Mouse (Mus musculus): ENCODE results near the gene Dgkg. TPM values are rescaled to one million over a fixed set of nuclear protein-coding genes. Genes with fewer than 3 reads are reported as not detected.

Gene Dgkg
- polyA plus RNA-seq, 1 experiment from 2014 or later = 0.12 TPM

DNA sequence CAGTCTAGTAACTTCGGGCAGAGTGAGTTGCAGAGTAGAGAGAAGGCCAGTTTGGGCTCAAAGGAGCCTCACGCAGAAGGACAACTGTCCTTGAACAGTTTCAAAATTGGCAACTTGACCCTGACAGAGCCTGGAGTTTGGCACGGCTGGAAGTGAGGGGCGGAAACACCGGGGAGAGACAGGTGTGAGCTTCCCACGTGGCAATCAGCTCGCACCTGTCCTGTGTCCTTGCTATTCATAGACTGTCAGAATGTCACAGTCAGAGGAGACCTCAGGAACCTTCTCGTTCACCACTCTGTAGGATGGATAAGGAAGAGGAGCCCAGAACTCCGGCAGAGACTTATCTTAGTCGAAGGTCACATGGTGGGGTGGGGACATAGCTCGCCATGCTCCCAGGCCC is 187.6 kb downstream of the Dgkg start:
- H3K4me2 ChIP-seq (replicated peaks; ENCODE audit: low read depth, low read length) = no peak overlapping the region
- no peak overlapping the region for H3K27ac ChIP-seq (ENCODE audit: low read depth, low read length)
- H3K9ac ChIP-seq (ENCODE audit: low read depth, low read length) = no peak overlapping the region
- ATAC-seq (ENCODE audit: low FRiP score) = no peak
- no peaks in the 10 kb centered on the region for H3K27me3 ChIP-seq (ENCODE audit: control insufficient read depth, insufficient read depth, low read length)
- H3K4me3 ChIP-seq (ENCODE audit: low read depth, low read length) = no peak overlapping the region
- no peak for DNase-seq (ENCODE audit: low spot score)
- no peaks in the 10 kb centered on the region for H3K4me1 ChIP-seq (replicated peaks; ENCODE audit: control insufficient read depth, insufficient read depth, low read length)
- no peaks in the 10 kb centered on the region for H3K36me3 ChIP-seq (ENCODE audit: control insufficient read depth, insufficient read depth, low read length)
- H3K9me3 ChIP-seq (ENCODE audit: control insufficient read depth, low read length) = no peaks in the 10 kb centered on the region
- 86% methylated on average over 11 of the region's 11 CpGs for WGBS

- Histone ChIP-seq H3K27me3 (ENCODE audit: control insufficient read depth, insufficient read depth, low read length) (no peaks in the 10 kb centered on the region), H3K9ac (ENCODE audit: low read depth, low read length) (no peak overlapping the region), H3K9me3 (ENCODE audit: control insufficient read depth, low read length) (no peaks in the 10 kb centered on the region), H3K27ac (ENCODE audit: low read depth, low read length) (no peak overlapping the region), H3K4me2 (replicated peaks; ENCODE audit: low read depth, low read length) (no peak overlapping the region), H3K36me3 (ENCODE audit: control insufficient read depth, insufficient read depth, low read length) (no peaks in the 10 kb centered on the region), H3K4me3 (ENCODE audit: low read depth, low read length) (no peak overlapping the region), H3K4me1 (replicated peaks; ENCODE audit: control insufficient read depth, insufficient read depth, low read length) (no peaks in the 10 kb centered on the region)
- ATAC-seq (ENCODE audit: low FRiP score) = no peak
- DNase-seq (ENCODE audit: low spot score) = no peak
- 88% methylated on average over 2 of the region's 2 CpGs for WGBS
Observed at GRCm38 (mm10) chr16:22467111-22467510, 189.9 kb downstream of the Dgkg start.

GRCm38 (mm10) chr16:22466381-22466780 is 190.6 kb downstream of the Dgkg start:
- Histone ChIP-seq H3K9me3 (ENCODE audit: control insufficient read depth, low read length) (no peaks in the 10 kb centered on the region), H3K4me1 (replicated peaks; ENCODE audit: control insufficient read depth, insufficient read depth, low read length) (no peaks in the 10 kb centered on the region), H3K9ac (ENCODE audit: low read depth, low read length) (no peak overlapping the region), H3K36me3 (ENCODE audit: control insufficient read depth, insufficient read depth, low read length) (no peaks in the 10 kb centered on the region), H3K27ac (ENCODE audit: low read depth, low read length) (no peak overlapping the region), H3K4me3 (ENCODE audit: low read depth, low read length) (no peak overlapping the region), H3K4me2 (replicated peaks; ENCODE audit: low read depth, low read length) (no peak overlapping the region), H3K27me3 (ENCODE audit: control insufficient read depth, insufficient read depth, low read length) (no peaks in the 10 kb centered on the region)
- no peak for DNase-seq (ENCODE audit: low spot score)
- no peak for ATAC-seq (ENCODE audit: low FRiP score)
- 84% methylated on average over 11 of the region's 11 CpGs for WGBS

DNA sequence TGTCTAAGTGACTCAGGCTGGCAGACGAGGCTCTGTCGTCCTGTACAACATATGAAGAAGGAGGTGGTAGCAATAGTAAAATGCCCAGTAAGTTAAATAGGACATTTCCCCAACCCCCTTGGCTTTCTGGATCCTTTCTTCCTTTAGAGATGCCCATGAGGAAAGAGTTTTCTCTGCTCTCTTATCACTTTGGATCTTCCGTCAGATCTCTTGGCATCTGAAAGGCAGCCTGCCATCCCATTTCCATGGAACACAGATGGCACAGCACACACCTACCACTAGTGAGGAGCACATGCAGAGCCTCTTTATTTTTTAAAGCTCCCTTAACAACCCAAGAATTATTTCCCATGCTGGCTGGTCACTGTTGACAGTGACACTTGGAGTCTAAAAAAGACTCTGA is 194.8 kb downstream of the Dgkg start:
- 84% methylated on average over 3 of the region's 3 CpGs for WGBS
- ATAC-seq (ENCODE audit: low FRiP score) = no peak
- no peak overlapping the region for H3K27ac ChIP-seq (ENCODE audit: low read depth, low read length)

DNA sequence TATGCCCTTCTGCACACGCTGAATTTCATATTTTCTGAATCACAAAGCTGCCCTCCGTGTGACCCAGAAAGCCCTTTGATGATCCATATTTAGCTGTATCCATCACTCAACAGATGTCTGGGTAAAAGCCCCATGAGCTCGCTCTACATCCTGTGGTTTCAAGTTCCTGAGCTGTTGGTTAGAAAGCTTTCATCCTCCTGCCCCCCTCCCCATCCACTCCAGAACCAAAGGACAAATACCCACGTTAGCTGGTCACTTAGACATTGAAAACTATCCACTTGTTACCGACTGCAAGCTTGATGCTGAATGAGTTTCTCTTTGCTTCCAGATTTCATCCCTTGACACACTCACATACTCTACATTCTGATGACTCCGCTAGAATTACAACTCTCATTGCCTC is 195.3 kb downstream of the Dgkg start:
- H3K4me3 ChIP-seq (ENCODE audit: low read depth, low read length) = no peak overlapping the region
- H3K4me1 ChIP-seq (replicated peaks; ENCODE audit: control insufficient read depth, insufficient read depth, low read length) = no peaks in the 10 kb centered on the region
- no peak overlapping the region for H3K9ac ChIP-seq (ENCODE audit: low read depth, low read length)
- no peak for DNase-seq (ENCODE audit: low spot score)
- 72% methylated on average over 6 of the region's 6 CpGs for WGBS
- no peak for ATAC-seq (ENCODE audit: low FRiP score)
- no peaks in the 10 kb centered on the region for H3K9me3 ChIP-seq (ENCODE audit: control insufficient read depth, low read length)
- no peaks in the 10 kb centered on the region for H3K27me3 ChIP-seq (ENCODE audit: control insufficient read depth, insufficient read depth, low read length)
- H3K27ac ChIP-seq (ENCODE audit: low read depth, low read length) = no peak overlapping the region
- no peak overlapping the region for H3K4me2 ChIP-seq (replicated peaks; ENCODE audit: low read depth, low read length)
- H3K36me3 ChIP-seq (ENCODE audit: control insufficient read depth, insufficient read depth, low read length) = no peaks in the 10 kb centered on the region

More for the DNA sequence above, 194.8 kb downstream of the Dgkg start:
- H3K4me1 ChIP-seq (replicated peaks; ENCODE audit: control insufficient read depth, insufficient read depth, low read length) = no peaks in the 10 kb centered on the region
- no peaks in the 10 kb centered on the region for H3K36me3 ChIP-seq (ENCODE audit: control insufficient read depth, insufficient read depth, low read length)
- no peak overlapping the region for H3K4me3 ChIP-seq (ENCODE audit: low read depth, low read length)
- DNase-seq (ENCODE audit: low spot score) = no peak
- no peaks in the 10 kb centered on the region for H3K9me3 ChIP-seq (ENCODE audit: control insufficient read depth, low read length)
- no peaks in the 10 kb centered on the region for H3K27me3 ChIP-seq (ENCODE audit: control insufficient read depth, insufficient read depth, low read length)
- no peak overlapping the region for H3K4me2 ChIP-seq (replicated peaks; ENCODE audit: low read depth, low read length)
- no peak overlapping the region for H3K9ac ChIP-seq (ENCODE audit: low read depth, low read length)

GRCm38 (mm10) chr16:22460960-22461359 is 196.1 kb downstream of the Dgkg start:
- WGBS = 82% methylated on average over 1 of the region's 1 CpGs
- no peak for DNase-seq (ENCODE audit: low spot score)
- Histone ChIP-seq H3K9me3 (ENCODE audit: control insufficient read depth, low read length) (no peaks in the 10 kb centered on the region), H3K27me3 (ENCODE audit: control insufficient read depth, insufficient read depth, low read length) (no peaks in the 10 kb centered on the region), H3K4me3 (ENCODE audit: low read depth, low read length) (no peak overlapping the region), H3K4me2 (replicated peaks; ENCODE audit: low read depth, low read length) (no peak overlapping the region), H3K9ac (ENCODE audit: low read depth, low read length) (no peak overlapping the region), H3K36me3 (ENCODE audit: control insufficient read depth, insufficient read depth, low read length) (no peaks in the 10 kb centered on the region), H3K27ac (ENCODE audit: low read depth, low read length) (no peak overlapping the region), H3K4me1 (replicated peaks; ENCODE audit: control insufficient read depth, insufficient read depth, low read length) (no peaks in the 10 kb centered on the region)
- no peak for ATAC-seq (ENCODE audit: low FRiP score)

DNA sequence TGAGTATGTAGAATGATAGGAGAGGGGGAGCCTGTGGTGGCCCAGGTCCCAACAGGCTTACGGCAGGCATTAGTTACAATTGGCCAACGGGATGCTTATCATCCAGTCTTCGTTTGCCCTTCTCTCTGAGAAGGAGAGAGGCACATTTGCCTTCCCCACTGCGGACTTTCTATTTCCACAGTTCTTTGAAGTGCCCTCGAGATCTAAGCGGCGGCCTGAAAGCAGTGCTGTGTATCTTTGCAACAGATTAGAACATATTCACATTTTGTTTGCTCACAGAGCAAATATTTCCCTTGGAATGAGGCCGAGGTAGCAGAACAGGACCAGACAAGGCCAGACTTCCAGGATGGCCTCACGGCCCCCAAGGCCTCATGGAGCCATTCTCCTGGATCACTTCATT is 204.9 kb downstream of the Dgkg start:
- no peak overlapping the region for H3K27ac ChIP-seq (ENCODE audit: low read depth, low read length)
- DNase-seq (ENCODE audit: low spot score) (no peak), ATAC-seq (ENCODE audit: low FRiP score) (no peak)
- H3K9ac ChIP-seq (ENCODE audit: low read depth, low read length) = no peak overlapping the region
- no peak overlapping the region for H3K4me3 ChIP-seq (ENCODE audit: low read depth, low read length)
- 84% methylated on average over 9 of the region's 9 CpGs for WGBS
- H3K4me1 ChIP-seq (replicated peaks; ENCODE audit: control insufficient read depth, insufficient read depth, low read length) = no peaks in the 10 kb centered on the region
- no peaks in the 10 kb centered on the region for H3K9me3 ChIP-seq (ENCODE audit: control insufficient read depth, low read length)
- H3K4me2 ChIP-seq (replicated peaks; ENCODE audit: low read depth, low read length) = no peak overlapping the region
- no peaks in the 10 kb centered on the region for H3K36me3 ChIP-seq (ENCODE audit: control insufficient read depth, insufficient read depth, low read length)
- H3K27me3 ChIP-seq (ENCODE audit: control insufficient read depth, insufficient read depth, low read length) = no peaks in the 10 kb centered on the region

GRCm38 (mm10) chr16:22448093-22448492 is 208.9 kb downstream of the Dgkg start:
- Histone ChIP-seq H3K4me3 (ENCODE audit: low read depth, low read length) (no peak overlapping the region), H3K4me1 (replicated peaks; ENCODE audit: control insufficient read depth, insufficient read depth, low read length) (no peaks in the 10 kb centered on the region), H3K36me3 (ENCODE audit: control insufficient read depth, insufficient read depth, low read length) (no peaks in the 10 kb centered on the region), H3K27me3 (ENCODE audit: control insufficient read depth, insufficient read depth, low read length) (no peaks in the 10 kb centered on the region), H3K4me2 (replicated peaks; ENCODE audit: low read depth, low read length) (no peak overlapping the region), H3K9me3 (ENCODE audit: control insufficient read depth, low read length) (no peaks in the 10 kb centered on the region), H3K27ac (ENCODE audit: low read depth, low read length) (no peak overlapping the region), H3K9ac (ENCODE audit: low read depth, low read length) (no peak overlapping the region)
- ATAC-seq (ENCODE audit: low FRiP score) (no peak), DNase-seq (ENCODE audit: low spot score) (no peak)
- 85% methylated on average over 6 of the region's 6 CpGs for WGBS

DNA sequence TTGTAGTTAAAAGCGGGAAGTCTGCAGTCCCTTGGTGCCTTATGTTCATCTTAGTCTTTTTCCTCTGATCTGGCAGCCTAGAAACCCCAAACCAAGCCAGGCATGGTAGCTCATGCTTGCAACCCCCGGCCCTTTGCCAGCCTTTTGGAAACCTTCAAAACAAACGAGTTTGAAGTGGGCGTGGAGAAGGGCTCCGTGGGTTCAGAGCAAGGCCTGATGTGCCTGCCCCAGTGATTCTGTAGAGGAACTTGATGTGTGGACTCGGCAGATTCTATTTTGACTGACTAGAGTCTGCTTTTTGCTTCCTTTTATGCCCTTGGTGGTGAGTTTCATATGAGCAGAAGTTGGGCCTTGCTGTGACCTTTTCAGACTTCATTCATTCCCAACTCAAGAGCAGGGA is 212.2 kb downstream of the Dgkg start:
- peaks cover 14% of the 10 kb centered on the region for H3K27me3 ChIP-seq (ENCODE audit: control insufficient read depth, insufficient read depth, low read length)
- DNase-seq (ENCODE audit: low spot score) (no peak), ATAC-seq (ENCODE audit: low FRiP score) (no peak)
- no peaks in the 10 kb centered on the region for H3K36me3 ChIP-seq (ENCODE audit: control insufficient read depth, insufficient read depth, low read length)
- H3K4me1 ChIP-seq (replicated peaks; ENCODE audit: control insufficient read depth, insufficient read depth, low read length) = no peaks in the 10 kb centered on the region
- no peaks in the 10 kb centered on the region for H3K9me3 ChIP-seq (ENCODE audit: control insufficient read depth, low read length)
- no peak overlapping the region for H3K9ac ChIP-seq (ENCODE audit: low read depth, low read length)
- 65% methylated on average over 6 of the region's 6 CpGs for WGBS
- no peak overlapping the region for H3K27ac ChIP-seq (ENCODE audit: low read depth, low read length)
- no peak overlapping the region for H3K4me2 ChIP-seq (replicated peaks; ENCODE audit: low read depth, low read length)
- H3K4me3 ChIP-seq (ENCODE audit: low read depth, low read length) = no peak overlapping the region
